Mouse (Mus musculus): ENCODE results near the gene Acox1. TPM values are rescaled to one million over a fixed set of nuclear protein-coding genes. Genes with fewer than 3 reads are reported as not detected.

Gene Acox1
- polyA plus RNA-seq, 1 experiment from 2014 or later = 23.6 TPM

- H3K4me2 ChIP-seq (ENCODE audit: low read depth, low read length) = no peak overlapping the region
- no peak overlapping the region for H3K4me3 ChIP-seq (ENCODE audit: low read length)
- H3K9me3 ChIP-seq (ENCODE audit: control insufficient read depth, low read length) = no peaks in the 10 kb centered on the region
- no peaks in the 10 kb centered on the region; the same call in 1 of the 2 replicates for H3K27me3 ChIP-seq (ENCODE audit: control insufficient read depth, insufficient read depth, low read depth, low read length)
- no peak for ATAC-seq (ENCODE audit: low read depth)
- 80% methylated on average over 6 of the region's 6 CpGs for WGBS
- H3K36me3 ChIP-seq (ENCODE audit: control insufficient read depth, insufficient read depth, low read length) = no peaks in the 10 kb centered on the region
- no peak overlapping the region for H3K9ac ChIP-seq (ENCODE audit: low read length)
- peaks cover 21% of the 10 kb centered on the region for H3K4me1 ChIP-seq (replicated peaks; ENCODE audit: control insufficient read depth, insufficient read depth, low read length)
- no peak overlapping the region for H3K27ac ChIP-seq (ENCODE audit: low read length)
These were observed 17.1 kb upstream of the Acox1 start for GRCm38 (mm10) chr11:116215991-116216390.

GRCm38 (mm10) chr11:116215181-116215580 lies 16.3 kb upstream of the Acox1 start:
- ATAC-seq (ENCODE audit: low read depth) = no peak
- Histone ChIP-seq H3K9me3 (ENCODE audit: control insufficient read depth, low read length) (no peaks in the 10 kb centered on the region), H3K9ac (ENCODE audit: low read length) (no peak overlapping the region), H3K4me3 (ENCODE audit: low read length) (no peak overlapping the region), H3K36me3 (ENCODE audit: control insufficient read depth, insufficient read depth, low read length) (no peaks in the 10 kb centered on the region), H3K4me2 (ENCODE audit: low read depth, low read length) (no peak overlapping the region), H3K27me3 (ENCODE audit: control insufficient read depth, insufficient read depth, low read depth, low read length) (no peaks in the 10 kb centered on the region), H3K27ac (ENCODE audit: low read length) (no peak overlapping the region), H3K4me1 (replicated peaks; ENCODE audit: control insufficient read depth, insufficient read depth, low read length) (peaks cover 21% of the 10 kb centered on the region)
- WGBS = 78% methylated on average over 7 of the region's 7 CpGs

- Histone ChIP-seq H3K27ac (ENCODE audit: low read length) (no peak overlapping the region), H3K9ac (ENCODE audit: low read length) (no peak overlapping the region), H3K27me3 (ENCODE audit: control insufficient read depth, insufficient read depth, low read depth, low read length) (no peaks in the 10 kb centered on the region), H3K4me2 (ENCODE audit: low read depth, low read length) (no peak overlapping the region), H3K4me1 (replicated peaks; ENCODE audit: control insufficient read depth, insufficient read depth, low read length) (peaks cover 12% of the 10 kb centered on the region), H3K4me3 (ENCODE audit: low read length) (no peak overlapping the region), H3K9me3 (ENCODE audit: control insufficient read depth, low read length) (no peaks in the 10 kb centered on the region), H3K36me3 (ENCODE audit: control insufficient read depth, insufficient read depth, low read length) (no peaks in the 10 kb centered on the region)
- no peak for ATAC-seq (ENCODE audit: low read depth)
- 67% methylated on average over 13 of the region's 13 CpGs for WGBS
These were observed 15.1 kb upstream of the Acox1 start for GRCm38 (mm10) chr11:116213877-116214510.

- H3K4me1 ChIP-seq (replicated peaks; ENCODE audit: control insufficient read depth, insufficient read depth, low read length) = peaks cover 6% of the 10 kb centered on the region; the same call in 1 of the 2 replicates
- H3K36me3 ChIP-seq (ENCODE audit: control insufficient read depth, insufficient read depth, low read length) = no peaks in the 10 kb centered on the region
- H3K4me2 ChIP-seq (ENCODE audit: low read depth, low read length) = no peak overlapping the region
- no peak for ATAC-seq (ENCODE audit: low read depth)
- H3K27ac ChIP-seq (ENCODE audit: low read length) = no peak overlapping the region
- H3K9ac ChIP-seq (ENCODE audit: low read length) = no peak overlapping the region
- no peaks in the 10 kb centered on the region for H3K9me3 ChIP-seq (ENCODE audit: control insufficient read depth, low read length)
- 82% methylated on average over 6 of the region's 6 CpGs for WGBS
- no peak overlapping the region for H3K4me3 ChIP-seq (ENCODE audit: low read length)
- H3K27me3 ChIP-seq (ENCODE audit: control insufficient read depth, insufficient read depth, low read depth, low read length) = no peaks in the 10 kb centered on the region
These were observed 14.0 kb upstream of the Acox1 start for GRCm38 (mm10) chr11:116212847-116213246.

GRCm38 (mm10) chr11:116210696-116211095 lies 11.9 kb upstream of the Acox1 start:
- peaks cover 7% of the 10 kb centered on the region; the same call in 1 of the 2 replicates for H3K36me3 ChIP-seq (ENCODE audit: control insufficient read depth, insufficient read depth, low read length)
- WGBS = 47% methylated on average over 5 of the region's 5 CpGs
- no peak overlapping the region for H3K4me3 ChIP-seq (ENCODE audit: low read length)
- H3K9ac ChIP-seq (ENCODE audit: low read length) = no peak overlapping the region
- no peaks in the 10 kb centered on the region for H3K9me3 ChIP-seq (ENCODE audit: control insufficient read depth, low read length)
- no peaks in the 10 kb centered on the region for H3K4me1 ChIP-seq (replicated peaks; ENCODE audit: control insufficient read depth, insufficient read depth, low read length)
- no peak overlapping the region for H3K27ac ChIP-seq (ENCODE audit: low read length)
- ATAC-seq (ENCODE audit: low read depth) = no peak
- H3K27me3 ChIP-seq (ENCODE audit: control insufficient read depth, insufficient read depth, low read depth, low read length) = no peaks in the 10 kb centered on the region
- H3K4me2 ChIP-seq (ENCODE audit: low read depth, low read length) = no peak overlapping the region

- Histone ChIP-seq H3K27ac (ENCODE audit: low read length) (no peak overlapping the region), H3K4me3 (ENCODE audit: low read length) (no peak overlapping the region), H3K36me3 (ENCODE audit: control insufficient read depth, insufficient read depth, low read length) (peaks cover 10% of the 10 kb centered on the region), H3K9me3 (ENCODE audit: control insufficient read depth, low read length) (no peaks in the 10 kb centered on the region), H3K4me2 (ENCODE audit: low read depth, low read length) (no peak overlapping the region), H3K27me3 (ENCODE audit: control insufficient read depth, insufficient read depth, low read depth, low read length) (no peaks in the 10 kb centered on the region), H3K4me1 (replicated peaks; ENCODE audit: control insufficient read depth, insufficient read depth, low read length) (no peaks in the 10 kb centered on the region), H3K9ac (ENCODE audit: low read length) (no peak overlapping the region)
- ATAC-seq (ENCODE audit: low read depth) = no peak
- WGBS = 69% methylated on average over 8 of the region's 8 CpGs
These were observed 10.4 kb upstream of the Acox1 start for GRCm38 (mm10) chr11:116209257-116209656.

GRCm38 (mm10) chr11:116208660-116209059 lies 9.8 kb upstream of the Acox1 start:
- H3K9ac ChIP-seq (ENCODE audit: low read length) = no peak overlapping the region
- no peaks in the 10 kb centered on the region for H3K27me3 ChIP-seq (ENCODE audit: control insufficient read depth, insufficient read depth, low read depth, low read length)
- WGBS = 85% methylated on average over 3 of the region's 3 CpGs
- no peaks in the 10 kb centered on the region for H3K4me1 ChIP-seq (replicated peaks; ENCODE audit: control insufficient read depth, insufficient read depth, low read length)
- no peak overlapping the region for H3K27ac ChIP-seq (ENCODE audit: low read length)
- H3K9me3 ChIP-seq (ENCODE audit: control insufficient read depth, low read length) = no peaks in the 10 kb centered on the region
- H3K36me3 ChIP-seq (ENCODE audit: control insufficient read depth, insufficient read depth, low read length) = peaks cover 10% of the 10 kb centered on the region
- no peak overlapping the region for H3K4me2 ChIP-seq (ENCODE audit: low read depth, low read length)
- H3K4me3 ChIP-seq (ENCODE audit: low read length) = no peak overlapping the region
- no peak for ATAC-seq (ENCODE audit: low read depth)

- Histone ChIP-seq H3K27ac (ENCODE audit: low read length) (no peak overlapping the region), H3K4me2 (ENCODE audit: low read depth, low read length) (no peak overlapping the region), H3K4me3 (ENCODE audit: low read length) (no peak overlapping the region), H3K9ac (ENCODE audit: low read length) (no peak overlapping the region), H3K27me3 (ENCODE audit: control insufficient read depth, insufficient read depth, low read depth, low read length) (no peaks in the 10 kb centered on the region), H3K36me3 (ENCODE audit: control insufficient read depth, insufficient read depth, low read length) (peaks cover 10% of the 10 kb centered on the region), H3K9me3 (ENCODE audit: control insufficient read depth, low read length) (no peaks in the 10 kb centered on the region), H3K4me1 (replicated peaks; ENCODE audit: control insufficient read depth, insufficient read depth, low read length) (no peaks in the 10 kb centered on the region)
- 67% methylated on average over 4 of the region's 4 CpGs for WGBS
- no peak for ATAC-seq (ENCODE audit: low read depth)
These were observed 7.8 kb upstream of the Acox1 start for GRCm38 (mm10) chr11:116206678-116207077.

GRCm38 (mm10) chr11:116203150-116203549 lies 4.3 kb upstream of the Acox1 start:
- Histone ChIP-seq H3K9me3 (ENCODE audit: control insufficient read depth, low read length) (no peaks in the 10 kb centered on the region), H3K4me1 (replicated peaks; ENCODE audit: control insufficient read depth, insufficient read depth, low read length) (peaks cover under 1% of the 10 kb centered on the region; the same call in 1 of the 2 replicates), H3K4me2 (ENCODE audit: low read depth, low read length) (no peak overlapping the region), H3K36me3 (ENCODE audit: control insufficient read depth, insufficient read depth, low read length) (peaks cover 10% of the 10 kb centered on the region), H3K27ac (ENCODE audit: low read length) (no peak overlapping the region), H3K27me3 (ENCODE audit: control insufficient read depth, insufficient read depth, low read depth, low read length) (no peaks in the 10 kb centered on the region), H3K4me3 (ENCODE audit: low read length) (no peak overlapping the region), H3K9ac (ENCODE audit: low read length) (no peak overlapping the region)
- WGBS = 89% methylated on average over 3 of the region's 3 CpGs
- ATAC-seq (ENCODE audit: low read depth) = no peak
